Mouse (Mus musculus) hindbrain, embryonic 15.5 days (tissue): ENCODE results near the gene Col5a1. TPM values are rescaled to one million over a fixed set of nuclear protein-coding genes. Genes with fewer than 3 reads are reported as not detected.

Experiments
- ATAC-seq: fragments of 200-750 bp; cut with Nextera tagmentation; 2 replicates; pipeline ENCODE4 v1.8.0; 2017; ENCODE audit warnings: low read depth, moderate number of reproducible peaks, moderate TSS enrichment; ENCODE audit not compliant: low FRiP score
- H3K27ac ChIP-seq: fragments of 300-500 bp; sonication (generic); replicated peaks from 2 replicates; pipeline ENCODE4 v1.5.1; 2015; ENCODE audit warnings: mild to moderate bottlenecking, inconsistent platforms
- H3K27me3 ChIP-seq: fragments of 300-500 bp; sonication (generic); 2 replicates; pipeline ENCODE4 v1.6.1; 2015; ENCODE audit warnings: control low read depth, inconsistent platforms
- H3K36me3 ChIP-seq: fragments of 300-500 bp; sonication (generic); 2 replicates; pipeline ENCODE4 v1.6.1; 2015; ENCODE audit warnings: control low read depth, inconsistent platforms
- H3K4me1 ChIP-seq: fragments of 300-500 bp; sonication (generic); replicated peaks from 2 replicates; pipeline ENCODE4 v1.6.1; 2015; ENCODE audit warnings: control low read depth, inconsistent platforms
- H3K4me2 ChIP-seq: fragments of 300-500 bp; sonication (generic); 2 replicates; pipeline ENCODE4 v1.6.1; 2015; ENCODE audit warnings: moderate library complexity, mild to moderate bottlenecking, inconsistent platforms
- H3K4me3 ChIP-seq: fragments of 300-500 bp; sonication (generic); 2 replicates; pipeline ENCODE4 v1.5.1; 2015; ENCODE audit warnings: mild to moderate bottlenecking, inconsistent platforms
- H3K9ac ChIP-seq: fragments of 300-500 bp; sonication (generic); 2 replicates; pipeline ENCODE4 v1.6.1; 2015; ENCODE audit warnings: inconsistent platforms
- H3K9me3 ChIP-seq: fragments of 300-500 bp; sonication (generic); 2 replicates; pipeline ENCODE4 v1.6.1; 2016; ENCODE audit warnings: control low read depth, inconsistent platforms
- WGBS: fragments of 180-500 bp; shearing (Covaris S2); methylation state at CpG from one replicate; pipeline ENCODE4 v1.1.7; 2015; 5-methylcytosine and 5-hydroxymethylcytosine counted together
- polyA plus RNA-seq: library from polyadenylated mRNA; unstranded; fragments of >200 nt; fragmentation: Nextera tagmentation; extraction: Ambion mirVana; gene quantifications from 2 replicates; pipeline ENCODE4 v1.2.1, GENCODE M21; 2015

Col5a1 gene
- polyA plus RNA-seq, 1 experiment from 2014 or later, result 12.0 TPM

GRCm38 (mm10) chr2:28047092-28047491 is 160.9 kb downstream of the Col5a1 start:
- no peak for ATAC-seq

GRCm38 (mm10) chr2:28059922-28060321 is 173.7 kb downstream of the Col5a1 start:
- no peak for ATAC-seq
- no peaks in the 10 kb centered on the region for H3K9me3 ChIP-seq
- H3K4me2 ChIP-seq, result no peak overlapping the region
- H3K4me1 ChIP-seq, result no peaks in the 10 kb centered on the region
- WGBS, result 64% methylated on average over 1 of the region's 1 CpGs
- H3K9ac ChIP-seq, result no peak overlapping the region
- H3K27ac ChIP-seq, result no peak overlapping the region
- no peaks in the 10 kb centered on the region for H3K27me3 ChIP-seq
- H3K36me3 ChIP-seq, result no peaks in the 10 kb centered on the region
- H3K4me3 ChIP-seq, result no peak overlapping the region

More at GRCm38 (mm10) chr2:28047092-28047491, 160.9 kb downstream of the Col5a1 start:
- H3K4me3 ChIP-seq, result no peak overlapping the region
- no peak overlapping the region for H3K4me2 ChIP-seq
- H3K9me3 ChIP-seq, result no peaks in the 10 kb centered on the region
- H3K27ac ChIP-seq, result no peak overlapping the region
- no peaks in the 10 kb centered on the region for H3K27me3 ChIP-seq
- WGBS, result 78% methylated on average over 7 of the region's 7 CpGs
- no peaks in the 10 kb centered on the region for H3K4me1 ChIP-seq
- no peaks in the 10 kb centered on the region for H3K36me3 ChIP-seq
- H3K9ac ChIP-seq, result no peak overlapping the region

- WGBS, result 88% methylated on average over 4 of the region's 4 CpGs
- H3K27me3 ChIP-seq, result no peaks in the 10 kb centered on the region
- no peak overlapping the region for H3K4me3 ChIP-seq
- no peak overlapping the region for H3K9ac ChIP-seq
- H3K4me2 ChIP-seq, result no peak overlapping the region
- H3K36me3 ChIP-seq, result no peaks in the 10 kb centered on the region
- peaks cover 11% of the 10 kb centered on the region for H3K4me1 ChIP-seq
- ATAC-seq, result no peak
- H3K9me3 ChIP-seq, result no peaks in the 10 kb centered on the region
- no peak overlapping the region for H3K27ac ChIP-seq
Observed at GRCm38 (mm10) chr2:28063711-28064338, 177.6 kb downstream of the Col5a1 start.

- no peak overlapping the region for H3K27ac ChIP-seq
- no peak overlapping the region for H3K4me2 ChIP-seq
- H3K9me3 ChIP-seq, result no peaks in the 10 kb centered on the region
- no peaks in the 10 kb centered on the region for H3K27me3 ChIP-seq
- H3K4me1 ChIP-seq, result peaks cover 14% of the 10 kb centered on the region
- no peak overlapping the region for H3K9ac ChIP-seq
- H3K36me3 ChIP-seq, result no peaks in the 10 kb centered on the region
- 87% methylated on average over 7 of the region's 7 CpGs for WGBS
- no peak overlapping the region for H3K4me3 ChIP-seq
- ATAC-seq, result no peak
Observed at GRCm38 (mm10) chr2:28064339-28065080, 178.3 kb downstream of the Col5a1 start.

- Histone ChIP-seq H3K27me3 (no peaks in the 10 kb centered on the region), H3K4me3 (no peak overlapping the region), H3K9ac (no peak overlapping the region), H3K4me2 (no peak overlapping the region), H3K36me3 (no peaks in the 10 kb centered on the region), H3K27ac (no peak overlapping the region), H3K4me1 (peaks cover 14% of the 10 kb centered on the region), H3K9me3 (no peaks in the 10 kb centered on the region)
- WGBS, result 91% methylated on average over 5 of the region's 5 CpGs
- ATAC-seq, result no peak
Observed at GRCm38 (mm10) chr2:28065081-28065651, 178.9 kb downstream of the Col5a1 start.

GRCm38 (mm10) chr2:28066686-28067085 is 180.5 kb downstream of the Col5a1 start:
- 82% methylated on average over 5 of the region's 5 CpGs for WGBS
- H3K27ac ChIP-seq, result no peak overlapping the region
- ATAC-seq, result no peak

GRCm38 (mm10) chr2:28067175-28067574 is 180.9 kb downstream of the Col5a1 start:
- peak overlapping the region; percentile 53 for H3K27ac ChIP-seq
- H3K4me1 ChIP-seq, result peaks cover 14% of the 10 kb centered on the region
- 44% methylated on average over 6 of the region's 6 CpGs for WGBS
- H3K9ac ChIP-seq, result no peak overlapping the region
- ATAC-seq, result no peak
- no peaks in the 10 kb centered on the region for H3K36me3 ChIP-seq
- no peaks in the 10 kb centered on the region for H3K9me3 ChIP-seq
- no peak overlapping the region for H3K4me3 ChIP-seq
- H3K4me2 ChIP-seq, result no peak overlapping the region
- H3K27me3 ChIP-seq, result no peaks in the 10 kb centered on the region

More at GRCm38 (mm10) chr2:28066686-28067085, 180.5 kb downstream of the Col5a1 start:
- Histone ChIP-seq H3K4me2 (no peak overlapping the region), H3K4me3 (no peak overlapping the region), H3K9ac (no peak overlapping the region), H3K4me1 (peaks cover 14% of the 10 kb centered on the region), H3K36me3 (no peaks in the 10 kb centered on the region), H3K9me3 (no peaks in the 10 kb centered on the region), H3K27me3 (no peaks in the 10 kb centered on the region)

- no peak for ATAC-seq
- Histone ChIP-seq H3K4me3 (no peak overlapping the region), H3K4me2 (no peak overlapping the region), H3K36me3 (no peaks in the 10 kb centered on the region), H3K9ac (no peak overlapping the region), H3K4me1 (peaks cover 14% of the 10 kb centered on the region), H3K27me3 (no peaks in the 10 kb centered on the region), H3K27ac (peak overlapping the region; percentile 53; the same call in 1 of the 2 replicates), H3K9me3 (no peaks in the 10 kb centered on the region)
- WGBS, result 59% methylated on average over 2 of the region's 2 CpGs
Observed at GRCm38 (mm10) chr2:28067821-28068536, 181.8 kb downstream of the Col5a1 start.

- Histone ChIP-seq H3K4me1 (peaks cover 14% of the 10 kb centered on the region), H3K4me2 (no peak overlapping the region), H3K4me3 (no peak overlapping the region), H3K36me3 (no peaks in the 10 kb centered on the region), H3K9ac (no peak overlapping the region), H3K27ac (0 out of 2 replicates have a peak overlapping the region, but pooled peaks have one; percentile 30), H3K27me3 (no peaks in the 10 kb centered on the region), H3K9me3 (no peaks in the 10 kb centered on the region)
- 25% methylated on average over 9 of the region's 9 CpGs for WGBS
- ATAC-seq, result peak; percentile 78
Observed at GRCm38 (mm10) chr2:28068537-28068878, 182.3 kb downstream of the Col5a1 start.

GRCm38 (mm10) chr2:28075616-28076187 is 189.5 kb downstream of the Col5a1 start:
- 82% methylated on average over 7 of the region's 7 CpGs for WGBS
- H3K27me3 ChIP-seq, result no peaks in the 10 kb centered on the region
- H3K9ac ChIP-seq, result no peak overlapping the region
- no peaks in the 10 kb centered on the region for H3K4me1 ChIP-seq
- no peak overlapping the region for H3K4me2 ChIP-seq
- H3K27ac ChIP-seq, result no peak overlapping the region
- H3K4me3 ChIP-seq, result no peak overlapping the region
- ATAC-seq, result no peak
- H3K36me3 ChIP-seq, result no peaks in the 10 kb centered on the region
- H3K9me3 ChIP-seq, result no peaks in the 10 kb centered on the region

GRCm38 (mm10) chr2:28084768-28085167 is 198.5 kb downstream of the Col5a1 start, which contains the start of gene Fcnb:
Fcnb (minus strand) TSS chr2:28084885.
- Histone ChIP-seq H3K27ac (no peak within 1 kb of the TSS), H3K4me3 (no peak within 1 kb of the TSS), H3K36me3 (no peaks in the 10 kb centered on the region), H3K4me1 (no peaks in the 10 kb centered on the region; the same call in 1 of the 2 replicates), H3K27me3 (no peaks in the 10 kb centered on the region), H3K9me3 (no peaks in the 10 kb centered on the region), H3K9ac (no peak within 1 kb of the TSS), H3K4me2 (no peak within 1 kb of the TSS)
- WGBS, result 90% methylated on average over 3 of the region's 3 CpGs
- ATAC-seq, result no peak
